Mouse (Mus musculus): Measurements from ENCODE around the gene Dab1. TPM values are rescaled to one million over a fixed set of nuclear protein-coding genes. Genes with fewer than 3 reads are reported as not detected.

The Dab1 gene
- polyA plus RNA-seq, 1 experiment from 2014 or later = 1.3 TPM

DNA sequence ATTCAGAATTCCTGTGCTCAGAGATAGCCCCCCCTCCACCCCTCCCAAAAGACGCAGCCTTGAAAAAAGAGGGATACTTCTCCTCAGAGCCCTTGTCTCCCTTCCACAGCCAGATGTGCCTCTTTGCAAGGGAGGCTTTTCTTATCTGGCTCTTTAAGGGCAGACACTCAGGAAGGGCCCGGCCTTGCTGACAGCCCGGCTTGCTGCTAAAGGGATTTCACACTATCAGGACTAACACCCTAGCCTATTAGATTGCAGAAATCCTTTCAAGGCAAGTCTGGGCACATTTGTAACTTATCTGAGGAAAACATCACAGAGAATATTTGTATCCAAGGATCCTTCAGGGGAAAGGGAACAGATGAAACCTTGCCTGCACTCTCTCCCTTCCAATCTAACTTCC, 600.9 kb downstream of the Dab1 start:
- no peak overlapping the region for H3K9ac ChIP-seq (ENCODE audit: low read depth, low read length)
- 20% methylated on average over 3 of the region's 3 CpGs for WGBS (ENCODE audit: insufficient replicate concordance)
- no peak for ATAC-seq (ENCODE audit: low read depth)
- no peak overlapping the region for H3K27ac ChIP-seq (ENCODE audit: low read length)
- no peak overlapping the region for H3K4me3 ChIP-seq (ENCODE audit: low read depth, low read length)
- no peaks in the 10 kb centered on the region for H3K9me3 ChIP-seq (replicated peaks; ENCODE audit: control insufficient read depth, low read length)
- no peaks in the 10 kb centered on the region for H3K27me3 ChIP-seq (ENCODE audit: control insufficient read depth, insufficient read depth, low read depth, low read length)
- no peaks in the 10 kb centered on the region for H3K4me1 ChIP-seq (ENCODE audit: control insufficient read depth, low read depth, low read length)
- no peaks in the 10 kb centered on the region for H3K36me3 ChIP-seq (ENCODE audit: control insufficient read depth, insufficient read depth)
- H3K4me2 ChIP-seq (ENCODE audit: low read depth, low read length) = no peak overlapping the region

DNA sequence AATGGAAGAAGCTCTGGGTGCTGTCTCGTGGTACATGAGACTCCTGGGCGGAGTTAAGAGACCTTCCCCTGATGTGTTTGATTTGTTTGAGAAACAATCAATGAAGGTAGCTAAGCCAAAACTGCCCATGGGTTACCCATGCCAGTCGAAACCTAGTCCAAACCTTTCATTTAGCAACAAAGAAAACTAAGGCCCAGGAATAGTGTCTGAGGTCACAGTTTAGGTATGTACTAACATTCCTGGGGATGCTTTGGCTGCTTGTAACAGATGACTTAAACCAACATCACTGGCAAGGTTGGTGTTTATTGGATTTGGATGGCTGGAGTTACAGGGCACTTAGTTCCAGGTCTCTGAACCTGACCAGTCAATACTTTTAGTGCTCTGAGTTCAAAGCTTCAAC, 610.1 kb downstream of the Dab1 start:
- ATAC-seq (ENCODE audit: low read depth) = no peak
- H3K36me3 ChIP-seq (ENCODE audit: control insufficient read depth, insufficient read depth) = no peaks in the 10 kb centered on the region

DNA sequence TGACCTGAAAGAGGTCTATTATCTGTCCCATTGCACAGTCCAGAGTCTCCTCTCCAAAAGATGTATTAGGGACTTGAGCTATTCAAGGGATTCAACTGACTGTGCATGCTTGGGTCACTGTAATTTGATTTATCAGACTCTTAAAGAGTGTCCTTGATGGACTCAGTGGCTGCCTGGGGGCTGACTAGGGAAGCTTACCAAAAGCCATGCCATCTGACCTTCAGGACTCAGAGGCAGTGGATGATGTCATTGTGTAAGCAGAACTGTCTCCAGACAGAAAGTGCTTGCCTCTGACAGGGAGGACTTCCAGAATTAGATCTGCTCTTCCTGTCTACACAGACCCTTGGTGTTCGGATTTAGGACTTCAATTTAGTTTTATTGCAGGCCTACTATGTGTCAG, 627.3 kb downstream of the Dab1 start:
- Histone ChIP-seq H3K9ac (ENCODE audit: low read depth, low read length) (no peak overlapping the region), H3K27ac (ENCODE audit: low read length) (no peak overlapping the region), H3K4me2 (ENCODE audit: low read depth, low read length) (no peak overlapping the region), H3K9me3 (replicated peaks; ENCODE audit: control insufficient read depth, low read length) (no peaks in the 10 kb centered on the region), H3K4me3 (ENCODE audit: low read depth, low read length) (no peak overlapping the region), H3K27me3 (ENCODE audit: control insufficient read depth, insufficient read depth, low read depth, low read length) (no peaks in the 10 kb centered on the region), H3K36me3 (ENCODE audit: control insufficient read depth, insufficient read depth) (no peaks in the 10 kb centered on the region), H3K4me1 (ENCODE audit: control insufficient read depth, low read depth, low read length) (no peaks in the 10 kb centered on the region)
- WGBS (ENCODE audit: insufficient replicate concordance) = 15% methylated on average over 1 of the region's 1 CpGs
- no peak for ATAC-seq (ENCODE audit: low read depth)

More for the DNA sequence above, 610.1 kb downstream of the Dab1 start:
- Histone ChIP-seq H3K4me3 (ENCODE audit: low read depth, low read length) (no peak overlapping the region), H3K9me3 (replicated peaks; ENCODE audit: control insufficient read depth, low read length) (no peaks in the 10 kb centered on the region), H3K9ac (ENCODE audit: low read depth, low read length) (no peak overlapping the region), H3K4me1 (ENCODE audit: control insufficient read depth, low read depth, low read length) (no peaks in the 10 kb centered on the region), H3K4me2 (ENCODE audit: low read depth, low read length) (no peak overlapping the region), H3K27me3 (ENCODE audit: control insufficient read depth, insufficient read depth, low read depth, low read length) (no peaks in the 10 kb centered on the region), H3K27ac (ENCODE audit: low read length) (no peak overlapping the region)
- 52% methylated on average over 3 of the region's 3 CpGs for WGBS (ENCODE audit: insufficient replicate concordance)

DNA sequence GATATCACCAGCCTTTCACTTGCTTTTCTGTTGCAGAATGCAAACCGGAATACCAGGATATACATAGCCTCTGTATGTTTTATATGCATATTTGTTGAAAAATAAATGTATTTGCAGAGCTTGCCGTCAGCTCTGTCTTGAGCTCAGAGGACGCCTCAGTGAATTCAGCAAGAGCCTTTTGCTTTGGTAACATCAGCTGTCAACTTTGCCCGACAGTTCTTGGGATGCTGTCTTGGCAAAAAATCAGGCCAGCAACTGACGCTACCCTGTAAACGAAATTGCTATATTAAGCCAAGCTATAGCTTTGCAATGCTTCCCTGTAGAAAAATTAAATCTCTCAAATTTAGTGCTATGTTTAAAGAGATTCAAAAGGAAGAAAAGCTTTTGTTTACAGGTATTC, 630.3 kb downstream of the Dab1 start:
- no peak overlapping the region for H3K9ac ChIP-seq (ENCODE audit: low read depth, low read length)
- no peak for ATAC-seq (ENCODE audit: low read depth)
- no peaks in the 10 kb centered on the region for H3K36me3 ChIP-seq (ENCODE audit: control insufficient read depth, insufficient read depth)
- H3K27me3 ChIP-seq (ENCODE audit: control insufficient read depth, insufficient read depth, low read depth, low read length) = no peaks in the 10 kb centered on the region
- H3K4me3 ChIP-seq (ENCODE audit: low read depth, low read length) = no peak overlapping the region
- no peak overlapping the region for H3K4me2 ChIP-seq (ENCODE audit: low read depth, low read length)
- no peaks in the 10 kb centered on the region for H3K4me1 ChIP-seq (ENCODE audit: control insufficient read depth, low read depth, low read length)
- 69% methylated on average over 6 of the region's 6 CpGs for WGBS (ENCODE audit: insufficient replicate concordance)
- H3K9me3 ChIP-seq (replicated peaks; ENCODE audit: control insufficient read depth, low read length) = no peaks in the 10 kb centered on the region
- H3K27ac ChIP-seq (ENCODE audit: low read length) = no peak overlapping the region

DNA sequence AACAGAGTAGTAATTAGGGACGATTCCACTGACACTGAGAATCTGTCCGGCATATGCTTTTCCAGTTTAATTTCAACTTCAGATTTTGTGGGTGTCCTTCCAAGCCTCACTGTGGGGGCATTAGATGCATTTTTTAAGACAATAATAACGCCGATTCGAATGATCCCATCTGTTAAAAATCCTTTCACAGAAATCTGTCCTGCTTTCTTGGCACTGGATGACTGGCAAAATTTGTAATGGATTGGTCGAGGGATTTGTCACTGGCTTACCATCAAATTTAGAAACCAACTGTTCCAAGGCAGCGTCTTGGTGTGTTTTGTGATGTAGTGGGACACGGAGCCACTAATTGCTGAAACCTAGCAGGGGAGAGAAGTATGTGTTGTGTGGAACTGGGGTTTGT, 638.6 kb downstream of the Dab1 start:
- Histone ChIP-seq H3K4me3 (ENCODE audit: low read depth, low read length) (no peak overlapping the region), H3K9me3 (replicated peaks; ENCODE audit: control insufficient read depth, low read length) (no peaks in the 10 kb centered on the region), H3K27me3 (ENCODE audit: control insufficient read depth, insufficient read depth, low read depth, low read length) (no peaks in the 10 kb centered on the region), H3K9ac (ENCODE audit: low read depth, low read length) (no peak overlapping the region), H3K36me3 (ENCODE audit: control insufficient read depth, insufficient read depth) (no peaks in the 10 kb centered on the region), H3K4me2 (ENCODE audit: low read depth, low read length) (no peak overlapping the region), H3K27ac (ENCODE audit: low read length) (no peak overlapping the region), H3K4me1 (ENCODE audit: control insufficient read depth, low read depth, low read length) (no peaks in the 10 kb centered on the region)
- 69% methylated on average over 8 of the region's 8 CpGs for WGBS (ENCODE audit: insufficient replicate concordance)
- ATAC-seq (ENCODE audit: low read depth) = no peak

DNA sequence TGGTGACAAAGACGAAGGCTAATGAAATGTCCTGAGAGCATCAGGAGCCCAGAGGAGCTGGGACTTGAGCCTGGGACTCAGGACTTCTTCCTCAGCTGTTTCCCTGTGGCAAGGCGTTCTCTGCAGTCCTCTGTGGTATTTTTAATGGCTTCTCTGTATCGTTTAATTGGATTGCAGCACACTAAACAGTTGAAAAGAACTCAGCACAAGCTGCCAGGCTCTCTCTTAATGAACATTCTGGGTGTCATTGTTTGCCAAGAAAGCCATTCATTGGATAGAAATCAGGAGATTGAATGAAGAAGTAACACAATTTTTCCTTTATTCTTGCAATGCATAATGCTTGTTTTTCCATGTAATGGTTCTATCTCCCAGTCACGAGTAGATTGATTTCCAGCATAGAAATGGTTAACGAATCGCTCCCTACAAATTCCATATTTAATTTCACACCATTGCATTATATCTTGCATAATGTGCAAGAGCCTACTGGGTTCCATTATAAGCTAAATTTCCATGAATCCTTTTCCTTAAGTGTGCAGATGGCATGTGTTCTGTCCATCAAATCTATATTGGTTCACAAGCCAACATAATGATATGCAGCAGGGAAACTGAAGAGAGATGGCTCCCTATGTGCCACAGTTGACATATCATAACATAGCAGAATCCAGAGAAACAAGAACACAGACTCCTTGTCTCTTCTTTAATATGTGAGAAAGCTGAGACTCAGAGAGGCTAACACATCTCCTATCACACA, 650.4 kb downstream of the Dab1 start:
- no peaks in the 10 kb centered on the region for H3K4me1 ChIP-seq (ENCODE audit: control insufficient read depth, low read depth, low read length)
- 60% methylated on average over 6 of the region's 6 CpGs for WGBS (ENCODE audit: insufficient replicate concordance)
- H3K9me3 ChIP-seq (replicated peaks; ENCODE audit: control insufficient read depth, low read length) = no peaks in the 10 kb centered on the region
- no peak overlapping the region for H3K27ac ChIP-seq (ENCODE audit: low read length)
- ATAC-seq (ENCODE audit: low read depth) = no peak
- no peak overlapping the region for H3K4me2 ChIP-seq (ENCODE audit: low read depth, low read length)
- no peaks in the 10 kb centered on the region for H3K36me3 ChIP-seq (ENCODE audit: control insufficient read depth, insufficient read depth)
- H3K4me3 ChIP-seq (ENCODE audit: low read depth, low read length) = no peak overlapping the region
- no peak overlapping the region for H3K9ac ChIP-seq (ENCODE audit: low read depth, low read length)
- H3K27me3 ChIP-seq (ENCODE audit: control insufficient read depth, insufficient read depth, low read depth, low read length) = no peaks in the 10 kb centered on the region

DNA sequence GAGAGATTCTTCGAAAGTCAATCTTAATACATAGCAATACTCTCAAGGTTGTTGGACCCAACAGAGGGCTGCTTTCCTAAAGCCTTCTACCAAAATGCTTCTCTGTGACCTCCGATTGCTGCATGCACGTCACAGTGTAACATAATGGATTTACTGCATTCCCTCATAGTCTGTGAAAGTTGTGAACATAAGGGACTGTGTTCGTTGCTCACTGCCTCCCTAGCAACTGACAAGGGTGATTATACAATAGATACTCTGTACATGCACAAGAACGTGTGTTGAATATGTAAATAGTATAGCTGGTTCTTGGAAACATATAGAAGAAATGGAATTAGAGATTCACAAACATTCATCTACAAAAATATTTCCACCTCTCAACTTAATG, 651.0 kb downstream of the Dab1 start:
- WGBS (ENCODE audit: insufficient replicate concordance) = 56% methylated on average over 5 of the region's 5 CpGs
- no peaks in the 10 kb centered on the region for H3K9me3 ChIP-seq (replicated peaks; ENCODE audit: control insufficient read depth, low read length)
- no peaks in the 10 kb centered on the region for H3K4me1 ChIP-seq (ENCODE audit: control insufficient read depth, low read depth, low read length)
- H3K36me3 ChIP-seq (ENCODE audit: control insufficient read depth, insufficient read depth) = no peaks in the 10 kb centered on the region
- no peak overlapping the region for H3K4me2 ChIP-seq (ENCODE audit: low read depth, low read length)
- no peak overlapping the region for H3K4me3 ChIP-seq (ENCODE audit: low read depth, low read length)
- H3K27ac ChIP-seq (ENCODE audit: low read length) = no peak overlapping the region
- no peaks in the 10 kb centered on the region for H3K27me3 ChIP-seq (ENCODE audit: control insufficient read depth, insufficient read depth, low read depth, low read length)
- ATAC-seq (ENCODE audit: low read depth) = no peak
- no peak overlapping the region for H3K9ac ChIP-seq (ENCODE audit: low read depth, low read length)

DNA sequence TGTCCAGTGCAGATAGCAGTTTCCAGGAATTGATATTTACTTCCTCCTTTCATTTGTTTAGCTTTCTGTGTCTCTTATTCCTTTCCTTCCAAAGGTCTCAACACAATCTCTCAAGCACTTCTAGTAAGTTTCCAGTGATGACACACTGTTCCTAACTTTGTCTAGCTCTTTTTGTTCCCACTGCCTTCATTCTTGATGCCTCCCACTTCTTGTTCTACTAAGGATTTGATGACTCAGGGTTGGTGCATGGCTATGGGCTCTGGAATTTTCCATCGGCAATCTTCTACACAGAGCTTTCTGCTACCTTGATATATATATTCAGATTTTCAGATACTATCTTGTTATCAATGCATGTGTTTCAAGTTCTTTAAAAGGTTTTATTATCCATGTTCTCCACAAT, 656.1 kb downstream of the Dab1 start:
- WGBS (ENCODE audit: insufficient replicate concordance) = 68% methylated on average over 1 of the region's 1 CpGs
- Histone ChIP-seq H3K36me3 (ENCODE audit: control insufficient read depth, insufficient read depth) (no peaks in the 10 kb centered on the region), H3K9ac (ENCODE audit: low read depth, low read length) (no peak overlapping the region), H3K4me2 (ENCODE audit: low read depth, low read length) (no peak overlapping the region), H3K27me3 (ENCODE audit: control insufficient read depth, insufficient read depth, low read depth, low read length) (no peaks in the 10 kb centered on the region), H3K4me3 (ENCODE audit: low read depth, low read length) (no peak overlapping the region), H3K9me3 (replicated peaks; ENCODE audit: control insufficient read depth, low read length) (no peaks in the 10 kb centered on the region), H3K4me1 (ENCODE audit: control insufficient read depth, low read depth, low read length) (no peaks in the 10 kb centered on the region), H3K27ac (ENCODE audit: low read length) (no peak overlapping the region)
- no peak for ATAC-seq (ENCODE audit: low read depth)

DNA sequence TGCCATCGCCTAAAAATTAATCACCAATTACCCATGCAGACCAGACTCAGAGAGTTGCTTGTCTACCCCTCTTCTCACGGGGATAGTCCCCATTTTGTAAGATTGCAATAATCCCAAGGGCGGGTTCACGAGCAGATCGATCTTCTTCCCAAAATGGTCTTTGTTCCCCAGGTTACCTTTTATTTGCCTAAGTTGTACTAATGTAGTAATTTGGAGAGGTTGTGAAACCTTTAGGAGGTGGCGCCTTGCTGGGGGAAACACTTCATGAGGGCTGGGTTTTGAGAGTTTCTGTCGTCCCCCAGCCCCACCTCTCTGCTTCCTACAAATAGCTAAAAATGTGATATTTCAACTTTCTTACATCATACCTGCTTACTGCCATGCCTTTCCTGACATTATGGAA, 657.8 kb downstream of the Dab1 start:
- no peak for ATAC-seq (ENCODE audit: low read depth)
- no peaks in the 10 kb centered on the region for H3K4me1 ChIP-seq (ENCODE audit: control insufficient read depth, low read depth, low read length)
- H3K9me3 ChIP-seq (replicated peaks; ENCODE audit: control insufficient read depth, low read length) = no peaks in the 10 kb centered on the region
- 59% methylated on average over 7 of the region's 7 CpGs for WGBS (ENCODE audit: insufficient replicate concordance)
- H3K27me3 ChIP-seq (ENCODE audit: control insufficient read depth, insufficient read depth, low read depth, low read length) = no peaks in the 10 kb centered on the region
- no peak overlapping the region for H3K9ac ChIP-seq (ENCODE audit: low read depth, low read length)
- H3K4me3 ChIP-seq (ENCODE audit: low read depth, low read length) = no peak overlapping the region
- no peak overlapping the region for H3K4me2 ChIP-seq (ENCODE audit: low read depth, low read length)
- H3K27ac ChIP-seq (ENCODE audit: low read length) = no peak overlapping the region
- no peaks in the 10 kb centered on the region for H3K36me3 ChIP-seq (ENCODE audit: control insufficient read depth, insufficient read depth)

All from liver, embryonic 16.5 days (tissue).